Mouse (Mus musculus) neural tube, embryonic 11.5 days (tissue): ENCODE measurements at regions not wholly inside any gene's neighbourhood (a gene's known extent, or its start where the extent isn't known, plus 50 kb on each side); places are given as distances from the start of the nearest gene placed in this dataset.

Experiments
- ATAC-seq: fragments of 200-750 bp; cut with Nextera tagmentation; 2 replicates; pipeline ENCODE4 v1.8.0; 2017; ENCODE audit warnings: moderate number of reproducible peaks, mild to moderate bottlenecking, moderate TSS enrichment, moderate library complexity; ENCODE audit not compliant: insufficient read depth, low FRiP score, low TSS enrichment
- DNase-seq: peaks from one replicate; pipeline ENCODE4 v3.0.0-alpha.2; 2015; ENCODE audit warnings: low spot score
- H3K27ac ChIP-seq: fragments of 300-500 bp; sonication (generic); 2 replicates; pipeline ENCODE4 v1.5.1; 2014; ENCODE audit warnings: low read depth, mild to moderate bottlenecking, low read length
- H3K27me3 ChIP-seq: fragments of 300-500 bp; sonication (generic); 2 replicates; pipeline ENCODE4 v1.6.1; 2014; ENCODE audit warnings: mild to moderate bottlenecking, low read length, mixed read lengths; ENCODE audit not compliant: control insufficient read depth, insufficient read depth
- H3K36me3 ChIP-seq: fragments of 300-500 bp; sonication (generic); 2 replicates; pipeline ENCODE4 v1.6.1; 2014; ENCODE audit warnings: mild to moderate bottlenecking, low read length, moderate library complexity, mixed read lengths; ENCODE audit not compliant: control insufficient read depth, insufficient read depth
- H3K4me1 ChIP-seq: fragments of 300-500 bp; sonication (generic); 2 replicates; pipeline ENCODE4 v1.6.1; 2014; ENCODE audit warnings: low read length, mixed read lengths; ENCODE audit not compliant: control insufficient read depth, insufficient read depth
- H3K4me2 ChIP-seq: fragments of 300-500 bp; sonication (generic); 2 replicates; pipeline ENCODE4 v1.6.1; 2014; ENCODE audit warnings: low read depth, mild to moderate bottlenecking, moderate library complexity
- H3K4me3 ChIP-seq: fragments of 300-500 bp; sonication (generic); 2 replicates; pipeline ENCODE4 v1.5.1; 2014; ENCODE audit warnings: low read depth, low read length
- H3K9ac ChIP-seq: fragments of 300-500 bp; sonication (generic); 2 replicates; pipeline ENCODE4 v1.6.1; 2014; ENCODE audit warnings: mild to moderate bottlenecking, low read length
- H3K9me3 ChIP-seq: fragments of 300-500 bp; sonication (generic); 2 replicates; pipeline ENCODE4 v1.6.1; 2016; ENCODE audit warnings: low read length; ENCODE audit not compliant: control insufficient read depth
- WGBS: fragments of 180-500 bp; shearing (Covaris S2); extraction: QIAGEN DNeasy Blood & Tissue Kit; methylation state at CpG from one replicate; pipeline ENCODE4 v1.1.7; 2014; 5-methylcytosine and 5-hydroxymethylcytosine counted together

DNA sequence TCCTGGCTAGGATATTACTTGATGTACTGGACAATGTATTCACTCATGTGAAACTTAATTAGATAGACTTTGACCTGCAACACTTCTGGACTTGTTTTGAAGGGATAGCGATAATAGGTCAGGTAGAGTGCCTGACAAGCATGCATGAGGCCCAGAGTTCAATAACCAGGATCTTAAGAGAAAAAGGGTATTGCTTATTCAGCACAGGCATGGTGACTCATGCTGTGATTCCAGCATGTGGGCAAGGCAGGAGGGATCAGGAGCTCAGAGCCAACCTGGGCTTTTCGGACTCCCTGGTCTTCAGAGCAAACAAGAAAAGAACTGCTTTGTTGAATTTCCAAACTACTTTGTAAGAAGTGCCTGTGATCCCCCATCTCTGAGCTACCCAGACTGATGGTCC is 411.4 kb downstream of the Med10 start:
- Histone ChIP-seq H3K36me3 (no peaks in the 10 kb centered on the region), H3K4me2 (no peak overlapping the region), H3K9ac (no peak overlapping the region), H3K9me3 (no peaks in the 10 kb centered on the region), H3K4me3 (no peak overlapping the region), H3K27ac (no peak overlapping the region), H3K4me1 (no peaks in the 10 kb centered on the region), H3K27me3 (no peaks in the 10 kb centered on the region)
- WGBS, result 84% methylated on average over 2 of the region's 2 CpGs
- ATAC-seq (no peak), DNase-seq (no peak)

DNA sequence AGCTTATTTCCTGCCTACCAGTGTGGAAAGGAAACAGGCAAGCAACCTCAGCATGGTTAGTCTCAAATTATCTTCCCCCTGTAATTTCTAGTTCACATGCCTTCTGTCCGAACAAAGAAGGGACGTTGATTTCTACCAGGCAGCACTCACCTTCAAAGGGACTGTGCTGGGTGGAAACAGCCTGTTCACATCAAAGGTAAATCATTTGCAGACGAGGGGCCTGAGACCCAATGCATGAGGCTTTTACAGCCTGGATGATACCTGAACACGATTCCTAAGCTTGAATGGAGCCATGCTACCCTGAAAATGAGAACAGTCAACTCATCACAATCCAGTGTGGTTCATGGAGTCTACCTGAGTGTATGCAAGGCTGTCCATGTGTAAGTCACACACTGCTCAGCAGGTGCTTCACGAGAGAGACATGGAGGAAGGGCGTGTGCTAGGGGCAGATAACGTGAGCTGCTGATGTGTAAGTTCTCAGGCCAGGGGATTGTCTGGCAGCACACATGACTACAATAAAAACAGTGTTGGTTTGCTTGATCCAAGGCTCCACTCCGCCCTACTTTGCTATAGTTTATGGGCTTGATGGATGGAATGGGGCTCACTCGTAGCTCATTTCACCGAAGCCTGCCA is 411.9 kb downstream of the Med10 start:
- no peak overlapping the region for H3K27ac ChIP-seq
- no peaks in the 10 kb centered on the region for H3K36me3 ChIP-seq
- DNase-seq, result no peak
- WGBS, result 74% methylated on average over 10 of the region's 10 CpGs
- no peak overlapping the region for H3K9ac ChIP-seq
- no peaks in the 10 kb centered on the region for H3K9me3 ChIP-seq
- H3K4me2 ChIP-seq, result no peak overlapping the region
- ATAC-seq, result no peak
- no peaks in the 10 kb centered on the region for H3K27me3 ChIP-seq
- H3K4me3 ChIP-seq, result no peak overlapping the region
- H3K4me1 ChIP-seq, result no peaks in the 10 kb centered on the region

- H3K27ac ChIP-seq, result no peak overlapping the region
- no peaks in the 10 kb centered on the region for H3K9me3 ChIP-seq
- DNase-seq, result peak; percentile 17
- no peaks in the 10 kb centered on the region for H3K36me3 ChIP-seq
- H3K4me2 ChIP-seq, result no peak overlapping the region
- no peaks in the 10 kb centered on the region for H3K27me3 ChIP-seq
- no peak overlapping the region for H3K4me3 ChIP-seq
- H3K9ac ChIP-seq, result no peak overlapping the region
- no peaks in the 10 kb centered on the region for H3K4me1 ChIP-seq
- WGBS, result 67% methylated on average over 6 of the region's 6 CpGs
- no peak for ATAC-seq
Measured at GRCm38 (mm10) chr13:70216134-70216533, 413.9 kb downstream of the Med10 start.

- Histone ChIP-seq H3K4me2 (no peak overlapping the region), H3K36me3 (no peaks in the 10 kb centered on the region), H3K27me3 (no peaks in the 10 kb centered on the region), H3K4me3 (no peak overlapping the region), H3K9ac (no peak overlapping the region), H3K27ac (no peak overlapping the region), H3K4me1 (no peaks in the 10 kb centered on the region), H3K9me3 (no peaks in the 10 kb centered on the region)
- no peak for ATAC-seq
- DNase-seq, result no peak
- 67% methylated on average over 15 of the region's 15 CpGs for WGBS
Measured at GRCm38 (mm10) chr13:70217429-70218133, 415.4 kb downstream of the Med10 start.

DNA sequence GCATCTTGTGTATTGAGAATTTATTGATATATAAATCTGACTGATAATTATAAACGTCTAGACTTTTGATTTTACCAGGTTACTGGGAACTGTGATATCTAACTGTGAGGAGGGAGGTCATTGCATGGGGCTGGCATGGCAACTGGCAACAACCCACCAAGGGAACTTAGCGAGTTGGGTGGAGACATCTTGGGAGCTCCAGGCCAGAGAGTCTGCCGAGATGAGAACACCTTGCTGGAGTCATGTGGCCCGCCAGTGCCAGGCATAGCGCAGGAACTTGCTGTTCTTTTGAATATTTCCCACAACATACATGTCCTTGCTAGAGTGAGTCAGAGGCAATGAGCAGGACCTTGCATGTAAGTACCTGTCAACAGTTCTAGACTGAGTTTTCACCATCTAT is 413.9 kb downstream of the Ice1 start:
- Histone ChIP-seq H3K36me3 (no peaks in the 10 kb centered on the region), H3K4me3 (no peak overlapping the region), H3K9me3 (no peaks in the 10 kb centered on the region), H3K9ac (no peak overlapping the region), H3K27me3 (no peaks in the 10 kb centered on the region), H3K4me1 (no peaks in the 10 kb centered on the region), H3K27ac (no peak overlapping the region), H3K4me2 (no peak overlapping the region)
- DNase-seq, result no peak
- WGBS, result 91% methylated on average over 5 of the region's 5 CpGs
- ATAC-seq, result no peak

GRCm38 (mm10) chr13:70227167-70227566 is 410.3 kb downstream of the Ice1 start:
- ATAC-seq (no peak), DNase-seq (no peak)
- no peaks in the 10 kb centered on the region for H3K36me3 ChIP-seq
- H3K9ac ChIP-seq, result no peak overlapping the region
- no peak overlapping the region for H3K27ac ChIP-seq
- WGBS, result 76% methylated on average over 6 of the region's 6 CpGs
- no peaks in the 10 kb centered on the region for H3K4me1 ChIP-seq
- H3K27me3 ChIP-seq, result no peaks in the 10 kb centered on the region
- no peak overlapping the region for H3K4me3 ChIP-seq
- no peak overlapping the region for H3K4me2 ChIP-seq
- H3K9me3 ChIP-seq, result no peaks in the 10 kb centered on the region

- Histone ChIP-seq H3K27ac (no peak overlapping the region), H3K4me2 (peak overlapping the region; percentile 35)
Measured at GRCm38 (mm10) chr13:70233896-70234799, 403.3 kb downstream of the Ice1 start.

GRCm38 (mm10) chr13:70243598-70244157 is 393.8 kb downstream of the Ice1 start:
- DNase-seq (no peak), ATAC-seq (no peak)
- Histone ChIP-seq H3K9ac (no peak overlapping the region), H3K4me1 (no peaks in the 10 kb centered on the region), H3K9me3 (no peaks in the 10 kb centered on the region), H3K27ac (no peak overlapping the region), H3K4me2 (no peak overlapping the region), H3K4me3 (no peak overlapping the region), H3K27me3 (no peaks in the 10 kb centered on the region), H3K36me3 (no peaks in the 10 kb centered on the region)
- 94% methylated on average over 4 of the region's 4 CpGs for WGBS

More at GRCm38 (mm10) chr13:70233896-70234799, 403.3 kb downstream of the Ice1 start:
- Histone ChIP-seq H3K9ac (no peak overlapping the region), H3K36me3 (no peaks in the 10 kb centered on the region), H3K4me3 (no peak overlapping the region), H3K4me1 (no peaks in the 10 kb centered on the region), H3K9me3 (no peaks in the 10 kb centered on the region), H3K27me3 (no peaks in the 10 kb centered on the region)
- DNase-seq, result peak; percentile 87
- 33% methylated on average over 22 of the region's 22 CpGs for WGBS
- peak; percentile 88 for ATAC-seq
